Mouse (Mus musculus): ENCODE data around the gene Galnt11.

DNA sequence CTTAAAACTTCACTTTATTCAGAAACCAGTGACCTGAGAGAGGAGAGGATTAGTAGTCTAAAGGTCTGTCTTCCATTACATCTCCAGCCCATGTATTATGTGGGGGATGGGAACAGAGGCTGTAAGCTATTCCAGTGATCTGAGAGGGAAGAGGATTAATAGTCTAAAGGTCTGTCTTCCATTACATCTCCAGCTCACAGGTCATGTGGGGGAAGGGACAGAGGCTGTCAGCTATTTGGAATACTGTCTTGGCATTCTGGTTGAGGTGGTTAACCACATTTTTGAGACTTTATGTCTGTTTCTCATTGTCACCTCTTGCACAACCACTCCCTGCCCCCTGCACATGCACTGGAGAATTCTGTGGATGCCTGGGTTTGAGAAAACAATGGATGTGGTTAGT, 34.0 kb upstream of the Galnt11 start:
- no peak for TF ChIP-seq CTCF (IDR thresholded peaks at IDR 0.05; ENCODE audit: control insufficient read depth, insufficient read depth, insufficient replicate concordance, low read depth, low read length)
- no peak for TF ChIP-seq POLR2A (IDR thresholded peaks at IDR 0.05; ENCODE audit: control insufficient read depth, low read depth, low read length)
